Mouse (Mus musculus): ENCODE data around the gene Gpr156. TPM values are rescaled to one million over a fixed set of nuclear protein-coding genes. Genes with fewer than 3 reads are reported as not detected.
A peak's percentile ranks its signal among the peaks of the same experiment; 100 is the strongest.

Gpr156 gene
- polyA plus RNA-seq, 1 experiment from 2014 or later: 1.1 TPM

GRCm38 (mm10) chr16:37878951-37879505, 37.3 kb upstream of the Gpr156 start:
- H3K36me3 ChIP-seq (ENCODE audit: control insufficient read depth, insufficient read depth, low read length): peaks cover 64% of the 10 kb centered on the region
- H3K9ac ChIP-seq (ENCODE audit: low read depth, low read length): no peak overlapping the region
- H3K4me2 ChIP-seq (replicated peaks; ENCODE audit: low read depth, low read length): no peak overlapping the region
- no peaks in the 10 kb centered on the region for H3K4me1 ChIP-seq (ENCODE audit: control insufficient read depth, insufficient read depth, low read length)
- H3K27me3 ChIP-seq (ENCODE audit: control insufficient read depth, insufficient read depth, low read length): no peaks in the 10 kb centered on the region
- H3K27ac ChIP-seq (ENCODE audit: low read depth, low read length): no peak overlapping the region
- ATAC-seq (ENCODE audit: low FRiP score, low TSS enrichment): no peak
- H3K4me3 ChIP-seq (ENCODE audit: low read length): no peak overlapping the region
- WGBS: 91% methylated on average over 7 of the region's 7 CpGs
- H3K9me3 ChIP-seq (ENCODE audit: control insufficient read depth, low read length): no peaks in the 10 kb centered on the region

GRCm38 (mm10) chr16:37879750-37880419, 36.4 kb upstream of the Gpr156 start:
- H3K4me1 ChIP-seq (ENCODE audit: control insufficient read depth, insufficient read depth, low read length): no peaks in the 10 kb centered on the region
- no peak overlapping the region for H3K4me2 ChIP-seq (replicated peaks; ENCODE audit: low read depth, low read length)
- ATAC-seq (ENCODE audit: low FRiP score, low TSS enrichment): no peak
- 95% methylated on average over 4 of the region's 4 CpGs for WGBS
- H3K27ac ChIP-seq (ENCODE audit: low read depth, low read length): no peak overlapping the region
- H3K9me3 ChIP-seq (ENCODE audit: control insufficient read depth, low read length): no peaks in the 10 kb centered on the region
- H3K4me3 ChIP-seq (ENCODE audit: low read length): no peak overlapping the region
- H3K27me3 ChIP-seq (ENCODE audit: control insufficient read depth, insufficient read depth, low read length): no peaks in the 10 kb centered on the region
- no peak overlapping the region for H3K9ac ChIP-seq (ENCODE audit: low read depth, low read length)
- H3K36me3 ChIP-seq (ENCODE audit: control insufficient read depth, insufficient read depth, low read length): peaks cover 68% of the 10 kb centered on the region

- 75% methylated on average over 2 of the region's 2 CpGs for WGBS
These were observed 35.1 kb upstream of the Gpr156 start for GRCm38 (mm10) chr16:37881168-37881567.

GRCm38 (mm10) chr16:37888986-37889385, 27.3 kb upstream of the Gpr156 start:
- no peak overlapping the region for H3K9ac ChIP-seq (ENCODE audit: low read depth, low read length)
- H3K27me3 ChIP-seq (ENCODE audit: control insufficient read depth, insufficient read depth, low read length): no peaks in the 10 kb centered on the region
- H3K4me1 ChIP-seq (ENCODE audit: control insufficient read depth, insufficient read depth, low read length): no peaks in the 10 kb centered on the region; the same call in 1 of the 2 replicates
- H3K36me3 ChIP-seq (ENCODE audit: control insufficient read depth, insufficient read depth, low read length): peaks cover 4% of the 10 kb centered on the region; the same call in 1 of the 2 replicates
- H3K27ac ChIP-seq (ENCODE audit: low read depth, low read length): no peak overlapping the region
- no peak overlapping the region for H3K4me2 ChIP-seq (replicated peaks; ENCODE audit: low read depth, low read length)
- H3K4me3 ChIP-seq (ENCODE audit: low read length): no peak overlapping the region
- ATAC-seq (ENCODE audit: low FRiP score, low TSS enrichment): no peak
- no peaks in the 10 kb centered on the region for H3K9me3 ChIP-seq (ENCODE audit: control insufficient read depth, low read length)
- 53% methylated on average over 3 of the region's 3 CpGs for WGBS

More at GRCm38 (mm10) chr16:37881168-37881567, 35.1 kb upstream of the Gpr156 start:
- no peaks in the 10 kb centered on the region for H3K4me1 ChIP-seq (ENCODE audit: control insufficient read depth, insufficient read depth, low read length)
- ATAC-seq (ENCODE audit: low FRiP score, low TSS enrichment): no peak
- no peak overlapping the region for H3K4me3 ChIP-seq (ENCODE audit: low read length)
- no peak overlapping the region for H3K9ac ChIP-seq (ENCODE audit: low read depth, low read length)
- no peak overlapping the region for H3K27ac ChIP-seq (ENCODE audit: low read depth, low read length)
- H3K36me3 ChIP-seq (ENCODE audit: control insufficient read depth, insufficient read depth, low read length): peaks cover 68% of the 10 kb centered on the region
- no peak overlapping the region for H3K4me2 ChIP-seq (replicated peaks; ENCODE audit: low read depth, low read length)
- no peaks in the 10 kb centered on the region for H3K9me3 ChIP-seq (ENCODE audit: control insufficient read depth, low read length)
- no peaks in the 10 kb centered on the region for H3K27me3 ChIP-seq (ENCODE audit: control insufficient read depth, insufficient read depth, low read length)

GRCm38 (mm10) chr16:37892667-37893066, 23.6 kb upstream of the Gpr156 start:
- no peaks in the 10 kb centered on the region; the same call in 1 of the 2 replicates for H3K4me1 ChIP-seq (ENCODE audit: control insufficient read depth, insufficient read depth, low read length)
- H3K36me3 ChIP-seq (ENCODE audit: control insufficient read depth, insufficient read depth, low read length): no peaks in the 10 kb centered on the region
- WGBS: 65% methylated on average over 2 of the region's 2 CpGs
- no peak for ATAC-seq (ENCODE audit: low FRiP score, low TSS enrichment)
- H3K4me3 ChIP-seq (ENCODE audit: low read length): no peak overlapping the region
- no peaks in the 10 kb centered on the region for H3K9me3 ChIP-seq (ENCODE audit: control insufficient read depth, low read length)
- H3K27ac ChIP-seq (ENCODE audit: low read depth, low read length): no peak overlapping the region
- no peak overlapping the region for H3K4me2 ChIP-seq (replicated peaks; ENCODE audit: low read depth, low read length)
- H3K27me3 ChIP-seq (ENCODE audit: control insufficient read depth, insufficient read depth, low read length): no peaks in the 10 kb centered on the region
- no peak overlapping the region for H3K9ac ChIP-seq (ENCODE audit: low read depth, low read length)

- 51% methylated on average over 6 of the region's 6 CpGs for WGBS
- Histone ChIP-seq H3K4me2 (replicated peaks; ENCODE audit: low read depth, low read length) (no peak overlapping the region), H3K27me3 (ENCODE audit: control insufficient read depth, insufficient read depth, low read length) (no peaks in the 10 kb centered on the region), H3K4me1 (ENCODE audit: control insufficient read depth, insufficient read depth, low read length) (no peaks in the 10 kb centered on the region; the same call in 1 of the 2 replicates), H3K9ac (ENCODE audit: low read depth, low read length) (no peak overlapping the region), H3K9me3 (ENCODE audit: control insufficient read depth, low read length) (no peaks in the 10 kb centered on the region), H3K4me3 (ENCODE audit: low read length) (no peak overlapping the region), H3K27ac (ENCODE audit: low read depth, low read length) (no peak overlapping the region), H3K36me3 (ENCODE audit: control insufficient read depth, insufficient read depth, low read length) (no peaks in the 10 kb centered on the region)
- ATAC-seq (ENCODE audit: low FRiP score, low TSS enrichment): no peak
These were observed 22.9 kb upstream of the Gpr156 start for GRCm38 (mm10) chr16:37893381-37893780.

- 72% methylated on average over 2 of the region's 2 CpGs for WGBS
- no peaks in the 10 kb centered on the region for H3K9me3 ChIP-seq (ENCODE audit: control insufficient read depth, low read length)
- H3K27ac ChIP-seq (ENCODE audit: low read depth, low read length): no peak overlapping the region
- H3K4me3 ChIP-seq (ENCODE audit: low read length): no peak overlapping the region
- no peaks in the 10 kb centered on the region for H3K36me3 ChIP-seq (ENCODE audit: control insufficient read depth, insufficient read depth, low read length)
- no peaks in the 10 kb centered on the region; the same call in 1 of the 2 replicates for H3K4me1 ChIP-seq (ENCODE audit: control insufficient read depth, insufficient read depth, low read length)
- H3K27me3 ChIP-seq (ENCODE audit: control insufficient read depth, insufficient read depth, low read length): no peaks in the 10 kb centered on the region
- no peak overlapping the region for H3K4me2 ChIP-seq (replicated peaks; ENCODE audit: low read depth, low read length)
- ATAC-seq (ENCODE audit: low FRiP score, low TSS enrichment): no peak
- no peak overlapping the region for H3K9ac ChIP-seq (ENCODE audit: low read depth, low read length)
These were observed 22.4 kb upstream of the Gpr156 start for GRCm38 (mm10) chr16:37893942-37894341.

- Histone ChIP-seq H3K4me3 (ENCODE audit: low read length) (no peak overlapping the region), H3K9ac (ENCODE audit: low read depth, low read length) (no peak overlapping the region), H3K9me3 (ENCODE audit: control insufficient read depth, low read length) (no peaks in the 10 kb centered on the region), H3K36me3 (ENCODE audit: control insufficient read depth, insufficient read depth, low read length) (no peaks in the 10 kb centered on the region), H3K4me1 (ENCODE audit: control insufficient read depth, insufficient read depth, low read length) (peaks cover 8% of the 10 kb centered on the region; the same call in 1 of the 2 replicates), H3K27me3 (ENCODE audit: control insufficient read depth, insufficient read depth, low read length) (no peaks in the 10 kb centered on the region), H3K4me2 (replicated peaks; ENCODE audit: low read depth, low read length) (no peak overlapping the region), H3K27ac (ENCODE audit: low read depth, low read length) (peak overlapping the region; percentile 7; the same call in 1 of the 2 replicates)
- no peak for ATAC-seq (ENCODE audit: low FRiP score, low TSS enrichment)
- 66% methylated on average over 5 of the region's 5 CpGs for WGBS
These were observed 17.5 kb upstream of the Gpr156 start for GRCm38 (mm10) chr16:37898790-37899189.

- peak overlapping the region; percentile 47; the same call in 1 of the 2 replicates for H3K27ac ChIP-seq (ENCODE audit: low read depth, low read length)
- no peaks in the 10 kb centered on the region for H3K27me3 ChIP-seq (ENCODE audit: control insufficient read depth, insufficient read depth, low read length)
- H3K4me1 ChIP-seq (ENCODE audit: control insufficient read depth, insufficient read depth, low read length): peaks cover 8% of the 10 kb centered on the region; the same call in 1 of the 2 replicates
- H3K4me3 ChIP-seq (ENCODE audit: low read length): no peak overlapping the region
- no peak overlapping the region for H3K4me2 ChIP-seq (replicated peaks; ENCODE audit: low read depth, low read length)
- WGBS: 6% methylated on average over 2 of the region's 2 CpGs
- H3K9me3 ChIP-seq (ENCODE audit: control insufficient read depth, low read length): no peaks in the 10 kb centered on the region
- H3K9ac ChIP-seq (ENCODE audit: low read depth, low read length): no peak overlapping the region
- ATAC-seq (ENCODE audit: low FRiP score, low TSS enrichment): peak; percentile 84
- no peaks in the 10 kb centered on the region for H3K36me3 ChIP-seq (ENCODE audit: control insufficient read depth, insufficient read depth, low read length)
These were observed 16.9 kb upstream of the Gpr156 start for GRCm38 (mm10) chr16:37899357-37899756.
